Mouse (Mus musculus): ENCODE measurements around the gene Nfkbid. TPM values are rescaled to one million over a fixed set of nuclear protein-coding genes. Genes with fewer than 3 reads are reported as not detected.

The Nfkbid gene
- polyA plus RNA-seq, 1 experiment from 2014 or later = 1.5 TPM

- no peak overlapping the region for H3K27ac ChIP-seq
- H3K27me3 ChIP-seq (ENCODE audit: insufficient read depth, poor library complexity, severe bottlenecking) = 0 out of 2 replicates have a peak, but pooled peaks cover 8% of the 10 kb centered on the region
- WGBS = 54% methylated on average over 4 of the region's 4 CpGs
- no peaks in the 10 kb centered on the region for H3K36me3 ChIP-seq
- H3K9me3 ChIP-seq = no peaks in the 10 kb centered on the region
- DNase-seq (ENCODE audit: low spot score) = no peak
- no peak overlapping the region for H3K4me3 ChIP-seq
- no peaks in the 10 kb centered on the region for H3K4me1 ChIP-seq (replicated peaks)
Observed at GRCm38 (mm10) chr7:30412735-30413147, 8.8 kb upstream of the Nfkbid start.

GRCm38 (mm10) chr7:30413596-30413995 lies 7.9 kb upstream of the Nfkbid start, which contains the start of gene Tyrobp:
Gene Tyrobp, plus strand, starts transcription at chr7:30413760.
- Histone ChIP-seq H3K4me3 (no peak within 1 kb of the TSS), H3K4me1 (replicated peaks) (no peaks in the 10 kb centered on the region), H3K27ac (no peak within 1 kb of the TSS), H3K27me3 (ENCODE audit: insufficient read depth, poor library complexity, severe bottlenecking) (0 out of 2 replicates have a peak, but pooled peaks cover 8% of the 10 kb centered on the region), H3K9me3 (no peaks in the 10 kb centered on the region), H3K36me3 (no peaks in the 10 kb centered on the region)
- WGBS = 75% methylated on average over 5 of the region's 5 CpGs
- DNase-seq (ENCODE audit: low spot score) = no peak

GRCm38 (mm10) chr7:30417856-30418255 lies 3.7 kb upstream of the Nfkbid start:
- Histone ChIP-seq H3K4me3 (no peak overlapping the region), H3K4me1 (replicated peaks) (peaks cover 17% of the 10 kb centered on the region), H3K27me3 (ENCODE audit: insufficient read depth, poor library complexity, severe bottlenecking) (peaks cover 28% of the 10 kb centered on the region), H3K36me3 (no peaks in the 10 kb centered on the region), H3K27ac (no peak overlapping the region), H3K9me3 (no peaks in the 10 kb centered on the region)
- 76% methylated on average over 9 of the region's 9 CpGs for WGBS
- DNase-seq (ENCODE audit: low spot score) = no peak

GRCm38 (mm10) chr7:30419561-30420499 lies 1.7 kb upstream of the Nfkbid start, which contains the start of gene Hcst:
Gene Hcst, minus strand, starts transcription at chr7:30419854.
- Histone ChIP-seq H3K36me3 (0 out of 2 replicates have a peak, but pooled peaks cover 4% of the 10 kb centered on the region), H3K4me1 (replicated peaks) (peaks cover 24% of the 10 kb centered on the region), H3K27me3 (ENCODE audit: insufficient read depth, poor library complexity, severe bottlenecking) (peaks cover 41% of the 10 kb centered on the region), H3K4me3 (no peak within 1 kb of the TSS), H3K27ac (no peak within 1 kb of the TSS), H3K9me3 (no peaks in the 10 kb centered on the region)
- DNase-seq (ENCODE audit: low spot score) = no peak
- 75% methylated on average over 10 of the region's 10 CpGs for WGBS

- H3K9me3 ChIP-seq = no peaks in the 10 kb centered on the region
- 88% methylated on average over 3 of the region's 3 CpGs for WGBS
- no peak overlapping the region for H3K4me3 ChIP-seq
- H3K27me3 ChIP-seq (ENCODE audit: insufficient read depth, poor library complexity, severe bottlenecking) = peaks cover 41% of the 10 kb centered on the region
- no peak overlapping the region for H3K27ac ChIP-seq
- DNase-seq (ENCODE audit: low spot score) = no peak
- peaks cover 11% of the 10 kb centered on the region for H3K36me3 ChIP-seq
- H3K4me1 ChIP-seq (replicated peaks) = peaks cover 24% of the 10 kb centered on the region
Observed at GRCm38 (mm10) chr7:30420673-30421072, 859 bp upstream of the Nfkbid start.

- peak overlapping the region; percentile 80 for H3K27ac ChIP-seq
- H3K4me1 ChIP-seq (replicated peaks) = peaks cover 24% of the 10 kb centered on the region
- peak overlapping the region; percentile 66 for H3K4me3 ChIP-seq
- WGBS = under 1% methylated on average over 45 of the region's 45 CpGs
- peaks cover 41% of the 10 kb centered on the region for H3K27me3 ChIP-seq (ENCODE audit: insufficient read depth, poor library complexity, severe bottlenecking)
- H3K9me3 ChIP-seq = no peaks in the 10 kb centered on the region
- DNase-seq (ENCODE audit: low spot score) = peak; percentile 87
- H3K36me3 ChIP-seq = peaks cover 20% of the 10 kb centered on the region
Observed at GRCm38 (mm10) chr7:30421890-30422435, 431 bp downstream of the Nfkbid start.

GRCm38 (mm10) chr7:30422560-30422959 lies 1.0 kb downstream of the Nfkbid start:
- peak overlapping the region; percentile 80 for H3K27ac ChIP-seq
- peak overlapping the region; percentile 66 for H3K4me3 ChIP-seq
- H3K9me3 ChIP-seq = no peaks in the 10 kb centered on the region
- peaks cover 41% of the 10 kb centered on the region for H3K27me3 ChIP-seq (ENCODE audit: insufficient read depth, poor library complexity, severe bottlenecking)
- peaks cover 26% of the 10 kb centered on the region for H3K36me3 ChIP-seq
- H3K4me1 ChIP-seq (replicated peaks) = peaks cover 24% of the 10 kb centered on the region
- 15% methylated on average over 9 of the region's 9 CpGs for WGBS
- DNase-seq (ENCODE audit: low spot score) = no peak

GRCm38 (mm10) chr7:30423071-30423641 lies 1.6 kb downstream of the Nfkbid start:
- no peaks in the 10 kb centered on the region for H3K9me3 ChIP-seq
- H3K4me3 ChIP-seq = peak overlapping the region; percentile 66
- whole genome bisulfite sequencing = 47% methylated on average over 23 of the region's 23 CpGs
- peaks cover 24% of the 10 kb centered on the region for H3K4me1 ChIP-seq (replicated peaks)
- DNase-seq (ENCODE audit: low spot score) = no peak
- peaks cover 41% of the 10 kb centered on the region for H3K27me3 ChIP-seq (ENCODE audit: insufficient read depth, poor library complexity, severe bottlenecking)
- H3K36me3 ChIP-seq = peaks cover 26% of the 10 kb centered on the region
- 0 out of 2 replicates have a peak overlapping the region, but pooled peaks have one; percentile 80 for H3K27ac ChIP-seq

GRCm38 (mm10) chr7:30429327-30429726 lies 7.8 kb downstream of the Nfkbid start:
- peaks cover 22% of the 10 kb centered on the region for H3K36me3 ChIP-seq
- no peak overlapping the region for H3K4me3 ChIP-seq
- H3K9me3 ChIP-seq = no peaks in the 10 kb centered on the region
- no peak overlapping the region for H3K27ac ChIP-seq
- no peaks in the 10 kb centered on the region for H3K27me3 ChIP-seq (ENCODE audit: insufficient read depth, poor library complexity, severe bottlenecking)
- DNase-seq (ENCODE audit: low spot score) = no peak
- no peaks in the 10 kb centered on the region for H3K4me1 ChIP-seq (replicated peaks)

GRCm38 (mm10) chr7:30430191-30430590 lies 8.7 kb downstream of the Nfkbid start:
- H3K36me3 ChIP-seq = peaks cover 26% of the 10 kb centered on the region
- H3K4me1 ChIP-seq (replicated peaks) = no peaks in the 10 kb centered on the region
- H3K27me3 ChIP-seq (ENCODE audit: insufficient read depth, poor library complexity, severe bottlenecking) = peaks cover 2% of the 10 kb centered on the region
- no peak for DNase-seq (ENCODE audit: low spot score)
- H3K4me3 ChIP-seq = no peak overlapping the region
- H3K9me3 ChIP-seq = no peaks in the 10 kb centered on the region
- 66% methylated on average over 2 of the region's 2 CpGs for WGBS
- H3K27ac ChIP-seq = no peak overlapping the region

- peak; percentile 47 for DNase-seq (ENCODE audit: low spot score)
- peaks cover 29% of the 10 kb centered on the region for H3K36me3 ChIP-seq
Observed at GRCm38 (mm10) chr7:30431793-30432192, 10.3 kb downstream of the Nfkbid start.

GRCm38 (mm10) chr7:30434238-30434637 lies 12.7 kb downstream of the Nfkbid start:
- 4% methylated on average over 10 of the region's 10 CpGs for WGBS
- peak; percentile 49 for DNase-seq (ENCODE audit: low spot score)
- Histone ChIP-seq H3K4me1 (replicated peaks) (0 out of 2 replicates have a peak, but pooled peaks cover 3% of the 10 kb centered on the region), H3K4me3 (no peak overlapping the region), H3K9me3 (no peaks in the 10 kb centered on the region), H3K36me3 (peaks cover 38% of the 10 kb centered on the region), H3K27ac (no peak overlapping the region), H3K27me3 (ENCODE audit: insufficient read depth, poor library complexity, severe bottlenecking) (peaks cover 27% of the 10 kb centered on the region)

More at GRCm38 (mm10) chr7:30431793-30432192, 10.3 kb downstream of the Nfkbid start:
- H3K27me3 ChIP-seq (ENCODE audit: insufficient read depth, poor library complexity, severe bottlenecking) = peaks cover 18% of the 10 kb centered on the region
- no peak overlapping the region for H3K4me3 ChIP-seq
- H3K9me3 ChIP-seq = no peaks in the 10 kb centered on the region
- H3K27ac ChIP-seq = no peak overlapping the region
- 11% methylated on average over 3 of the region's 3 CpGs for WGBS
- 0 out of 2 replicates have a peak, but pooled peaks cover 1% of the 10 kb centered on the region for H3K4me1 ChIP-seq (replicated peaks)

All from hindbrain, embryonic 10.5 days (tissue).